Mouse (Mus musculus) spleen, adult 12 weeks (tissue): Measurements from ENCODE around the gene Crkl.

Experiments used
- DNase-seq: peaks from one replicate; pipeline ENCODE4 v3.0.0; 2022; ENCODE audit warnings: low spot score

The Crkl gene

GRCm38 (mm10) chr16:17528276-17528675, 76.5 kb downstream of the Crkl start:
- no peak for DNase-seq

GRCm38 (mm10) chr16:17529981-17530586, 78.3 kb downstream of the Crkl start:
- DNase-seq: no peak

- peak; percentile 94 for DNase-seq
These were observed 79.0 kb downstream of the Crkl start, which contains the start of gene Thap7 for GRCm38 (mm10) chr16:17530640-17531288. Gene Thap7, minus strand, starts transcription at chr16:17531136.

- DNase-seq: no peak
These were observed 80.5 kb downstream of the Crkl start for GRCm38 (mm10) chr16:17532271-17532670.

DNA sequence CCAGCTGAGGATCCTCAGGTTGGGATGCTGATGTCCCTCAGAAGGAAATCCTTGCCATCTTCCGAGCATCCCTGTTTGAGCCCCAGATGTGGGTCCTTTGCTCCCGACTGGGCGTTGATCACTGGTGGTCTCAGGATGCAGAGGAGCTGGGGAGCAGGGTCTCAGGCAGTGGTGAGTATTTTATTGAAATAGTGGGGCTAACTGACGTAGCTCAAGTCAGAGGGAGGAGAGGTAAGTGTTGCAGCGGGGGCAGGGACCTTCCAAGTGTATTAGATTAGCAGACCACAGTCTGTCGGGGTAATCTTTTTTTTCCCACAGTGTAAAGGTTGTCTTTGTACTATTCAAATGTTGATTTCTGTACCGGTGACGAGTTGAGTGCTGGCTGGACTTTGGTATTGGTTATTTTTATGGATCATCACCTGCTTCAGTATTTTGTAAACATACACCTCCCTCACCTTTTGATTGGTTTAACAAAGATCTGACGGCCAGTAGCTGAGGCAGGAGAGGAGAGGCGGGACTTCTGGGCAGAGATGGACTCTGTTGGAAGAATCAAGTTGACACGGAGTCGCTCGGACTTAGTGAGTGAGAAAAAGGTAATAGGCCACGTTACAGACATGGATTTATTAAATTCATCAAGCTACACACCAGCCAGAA, 81.0 kb downstream of the Crkl start:
- no peak for DNase-seq

DNA sequence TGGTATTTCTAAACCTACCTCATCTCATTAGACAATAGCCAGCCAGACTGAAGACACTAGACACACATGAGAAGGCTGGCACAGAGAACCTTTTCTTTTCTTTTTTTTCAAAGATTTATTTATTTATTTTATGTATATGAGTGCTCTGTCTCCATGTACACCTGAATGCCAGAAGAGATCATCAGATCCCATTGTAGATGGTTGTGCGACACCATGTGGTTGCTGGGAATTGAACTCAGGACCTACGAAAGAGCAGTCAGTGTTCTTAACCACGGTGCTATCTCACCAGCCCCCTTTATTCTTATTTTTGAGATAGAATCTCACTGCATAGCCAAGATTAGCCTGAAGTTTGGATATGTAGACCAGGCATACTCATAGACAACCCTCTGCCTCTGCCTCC, 84.8 kb downstream of the Crkl start:
- no peak for DNase-seq
